Mouse (Mus musculus): ENCODE measurements around the gene Rev3l. TPM values are rescaled to one million over a fixed set of nuclear protein-coding genes. Genes with fewer than 3 reads are reported as not detected.

Gene Rev3l
- polyA plus RNA-seq (2016; fragmentation: Nextera tagmentation; extraction: Ambion mirVana): 4.6 and 5.2 TPM in 2 replicates

GRCm38 (mm10) chr10:39731736-39732265 is at the start of gene Rev3l:
Gene Rev3l, plus strand, starts transcription at chr10:39732118.
- ATAC-seq: peak; percentile 71

DNA sequence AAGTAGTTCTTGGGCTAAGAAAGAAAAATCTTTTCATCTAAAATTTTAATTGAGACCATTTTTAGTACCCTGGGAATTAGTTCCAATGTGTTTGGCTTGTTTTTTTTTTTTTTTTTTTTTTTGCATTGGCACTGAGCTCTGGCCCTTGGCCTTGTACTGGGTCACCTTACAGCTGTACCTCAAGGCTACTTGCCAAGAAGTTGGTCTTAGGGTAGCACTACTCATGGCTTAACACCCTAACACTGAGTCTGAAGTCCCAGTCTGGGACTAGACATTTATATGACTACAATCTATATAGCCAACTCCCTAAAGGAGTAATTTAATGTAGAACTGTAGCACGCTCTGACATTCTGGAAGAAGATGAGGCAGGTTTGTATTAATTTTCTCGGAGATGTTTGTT is 49.4 kb upstream of the Rev3l start:
- H3K9me3 ChIP-seq (replicated peaks): no peaks in the 10 kb centered on the region
- H3K27me3 ChIP-seq (replicated peaks): no peaks in the 10 kb centered on the region
- H3K9ac ChIP-seq: no peak overlapping the region
- H3K36me3 ChIP-seq: no peaks in the 10 kb centered on the region
- H3K4me2 ChIP-seq: no peak overlapping the region
- 54% methylated on average over 2 of the region's 2 CpGs for WGBS (ENCODE audit: insufficient replicate concordance)
- no peaks in the 10 kb centered on the region for H3K4me1 ChIP-seq
- no peak overlapping the region for H3K27ac ChIP-seq
- no peak overlapping the region for H3K4me3 ChIP-seq
- ATAC-seq: no peak

More at GRCm38 (mm10) chr10:39731736-39732265, at the start of gene Rev3l:
- Histone ChIP-seq H3K36me3 (no peaks in the 10 kb centered on the region), H3K27me3 (replicated peaks) (no peaks in the 10 kb centered on the region), H3K27ac (peak within 1 kb of the TSS; percentile 96), H3K4me3 (peak within 1 kb of the TSS; percentile 94), H3K4me1 (peaks cover 26% of the 10 kb centered on the region), H3K9me3 (replicated peaks) (no peaks in the 10 kb centered on the region), H3K9ac (peak within 1 kb of the TSS; percentile 97), H3K4me2 (peak within 1 kb of the TSS; percentile 97)
- under 1% methylated on average over 41 of the region's 64 CpGs for WGBS (ENCODE audit: insufficient replicate concordance)

GRCm38 (mm10) chr10:39683481-39683880 is 48.4 kb upstream of the Rev3l start:
- Histone ChIP-seq H3K9me3 (replicated peaks) (no peaks in the 10 kb centered on the region), H3K27me3 (replicated peaks) (no peaks in the 10 kb centered on the region), H3K36me3 (no peaks in the 10 kb centered on the region), H3K27ac (no peak overlapping the region), H3K4me1 (no peaks in the 10 kb centered on the region), H3K4me3 (no peak overlapping the region), H3K4me2 (no peak overlapping the region), H3K9ac (no peak overlapping the region)
- WGBS (ENCODE audit: insufficient replicate concordance): 62% methylated on average over 2 of the region's 2 CpGs
- ATAC-seq: no peak

GRCm38 (mm10) chr10:39686811-39687210 is 45.1 kb upstream of the Rev3l start:
- Histone ChIP-seq H3K4me3 (no peak overlapping the region), H3K27ac (no peak overlapping the region), H3K4me1 (no peaks in the 10 kb centered on the region), H3K9ac (no peak overlapping the region), H3K36me3 (no peaks in the 10 kb centered on the region), H3K9me3 (replicated peaks) (no peaks in the 10 kb centered on the region), H3K4me2 (no peak overlapping the region), H3K27me3 (replicated peaks) (no peaks in the 10 kb centered on the region)
- ATAC-seq: no peak
- 68% methylated on average over 4 of the region's 4 CpGs for WGBS (ENCODE audit: insufficient replicate concordance)

DNA sequence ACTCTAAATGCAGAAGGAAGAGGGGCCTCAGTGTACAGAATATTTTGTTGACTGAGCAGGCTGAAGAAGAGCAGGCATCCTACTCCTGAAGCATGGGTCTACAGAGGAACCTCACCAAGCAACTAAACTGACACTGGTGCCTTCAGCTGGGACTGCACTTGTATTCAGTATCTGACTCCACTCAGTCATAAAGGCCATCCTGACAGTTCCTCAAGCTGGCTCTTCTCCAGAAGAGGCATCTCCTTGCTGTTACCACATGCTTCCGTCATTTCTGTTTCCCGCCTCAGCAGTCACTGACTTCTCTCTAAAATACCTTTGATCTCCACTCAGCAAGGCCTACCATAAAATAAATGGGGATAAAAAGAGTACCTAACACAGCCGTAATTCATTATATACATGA is 44.1 kb upstream of the Rev3l start:
- Histone ChIP-seq H3K4me2 (no peak overlapping the region), H3K4me1 (no peaks in the 10 kb centered on the region), H3K27ac (no peak overlapping the region), H3K36me3 (no peaks in the 10 kb centered on the region), H3K27me3 (replicated peaks) (no peaks in the 10 kb centered on the region), H3K4me3 (no peak overlapping the region), H3K9me3 (replicated peaks) (no peaks in the 10 kb centered on the region), H3K9ac (no peak overlapping the region)
- 70% methylated on average over 3 of the region's 3 CpGs for WGBS (ENCODE audit: insufficient replicate concordance)
- no peak for ATAC-seq

- Histone ChIP-seq H3K9ac (no peak overlapping the region), H3K27ac (no peak overlapping the region), H3K36me3 (no peaks in the 10 kb centered on the region), H3K9me3 (replicated peaks) (no peaks in the 10 kb centered on the region), H3K27me3 (replicated peaks) (no peaks in the 10 kb centered on the region), H3K4me2 (no peak overlapping the region), H3K4me3 (no peak overlapping the region), H3K4me1 (no peaks in the 10 kb centered on the region)
- WGBS (ENCODE audit: insufficient replicate concordance): 68% methylated on average over 11 of the region's 11 CpGs
- ATAC-seq: no peak
These were observed 40.4 kb upstream of the Rev3l start for GRCm38 (mm10) chr10:39691351-39692064.

DNA sequence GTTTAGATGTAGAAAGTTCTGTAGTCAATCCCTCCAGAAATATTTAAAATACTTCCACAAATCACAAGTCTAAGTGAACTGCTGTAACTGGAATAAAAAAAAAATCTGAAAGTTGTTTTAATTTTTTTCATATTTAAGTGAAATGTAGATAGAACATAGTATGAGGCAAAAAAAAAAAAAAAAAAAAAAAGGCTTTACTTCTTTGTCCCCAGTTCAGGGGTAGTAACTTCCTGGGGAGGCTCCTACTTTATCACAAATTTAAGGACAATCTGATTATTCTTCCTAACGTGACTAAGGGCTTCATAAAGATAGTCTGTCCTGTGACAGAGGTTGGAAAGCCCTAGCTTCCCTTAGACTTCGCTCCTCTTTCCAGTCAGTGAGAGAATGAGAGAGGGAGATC is 39.8 kb upstream of the Rev3l start:
- Histone ChIP-seq H3K27ac (no peak overlapping the region), H3K4me2 (no peak overlapping the region), H3K9me3 (replicated peaks) (no peaks in the 10 kb centered on the region), H3K36me3 (no peaks in the 10 kb centered on the region), H3K9ac (no peak overlapping the region), H3K4me3 (no peak overlapping the region), H3K4me1 (no peaks in the 10 kb centered on the region), H3K27me3 (replicated peaks) (no peaks in the 10 kb centered on the region)
- ATAC-seq: no peak
- 40% methylated on average over 2 of the region's 2 CpGs for WGBS (ENCODE audit: insufficient replicate concordance)

GRCm38 (mm10) chr10:39707717-39708510 is 24.0 kb upstream of the Rev3l start:
- Histone ChIP-seq H3K9ac (no peak overlapping the region), H3K4me1 (no peaks in the 10 kb centered on the region), H3K36me3 (no peaks in the 10 kb centered on the region), H3K27me3 (replicated peaks) (no peaks in the 10 kb centered on the region), H3K9me3 (replicated peaks) (no peaks in the 10 kb centered on the region), H3K4me3 (no peak overlapping the region), H3K27ac (no peak overlapping the region), H3K4me2 (no peak overlapping the region)
- no peak for ATAC-seq
- 70% methylated on average over 2 of the region's 2 CpGs for WGBS (ENCODE audit: insufficient replicate concordance)

- Histone ChIP-seq H3K27me3 (replicated peaks) (no peaks in the 10 kb centered on the region), H3K27ac (no peak overlapping the region), H3K4me3 (no peak overlapping the region), H3K9me3 (replicated peaks) (no peaks in the 10 kb centered on the region), H3K4me2 (no peak overlapping the region), H3K36me3 (no peaks in the 10 kb centered on the region), H3K4me1 (no peaks in the 10 kb centered on the region), H3K9ac (no peak overlapping the region)
- WGBS (ENCODE audit: insufficient replicate concordance): 77% methylated on average over 5 of the region's 5 CpGs
- ATAC-seq: no peak
These were observed 15.0 kb upstream of the Rev3l start for GRCm38 (mm10) chr10:39716936-39717335.

GRCm38 (mm10) chr10:39730976-39731735 is 762 bp upstream of the Rev3l start:
- peak overlapping the region; percentile 96 for H3K27ac ChIP-seq
- ATAC-seq: peak; percentile 94
- under 1% methylated on average over 34 of the region's 66 CpGs for WGBS (ENCODE audit: insufficient replicate concordance)
- H3K27me3 ChIP-seq (replicated peaks): no peaks in the 10 kb centered on the region
- H3K4me2 ChIP-seq: peak overlapping the region; percentile 97
- no peaks in the 10 kb centered on the region for H3K9me3 ChIP-seq (replicated peaks)
- peak overlapping the region; percentile 97 for H3K9ac ChIP-seq
- peaks cover 27% of the 10 kb centered on the region for H3K4me1 ChIP-seq
- no peaks in the 10 kb centered on the region for H3K36me3 ChIP-seq
- H3K4me3 ChIP-seq: peak overlapping the region; percentile 94

DNA sequence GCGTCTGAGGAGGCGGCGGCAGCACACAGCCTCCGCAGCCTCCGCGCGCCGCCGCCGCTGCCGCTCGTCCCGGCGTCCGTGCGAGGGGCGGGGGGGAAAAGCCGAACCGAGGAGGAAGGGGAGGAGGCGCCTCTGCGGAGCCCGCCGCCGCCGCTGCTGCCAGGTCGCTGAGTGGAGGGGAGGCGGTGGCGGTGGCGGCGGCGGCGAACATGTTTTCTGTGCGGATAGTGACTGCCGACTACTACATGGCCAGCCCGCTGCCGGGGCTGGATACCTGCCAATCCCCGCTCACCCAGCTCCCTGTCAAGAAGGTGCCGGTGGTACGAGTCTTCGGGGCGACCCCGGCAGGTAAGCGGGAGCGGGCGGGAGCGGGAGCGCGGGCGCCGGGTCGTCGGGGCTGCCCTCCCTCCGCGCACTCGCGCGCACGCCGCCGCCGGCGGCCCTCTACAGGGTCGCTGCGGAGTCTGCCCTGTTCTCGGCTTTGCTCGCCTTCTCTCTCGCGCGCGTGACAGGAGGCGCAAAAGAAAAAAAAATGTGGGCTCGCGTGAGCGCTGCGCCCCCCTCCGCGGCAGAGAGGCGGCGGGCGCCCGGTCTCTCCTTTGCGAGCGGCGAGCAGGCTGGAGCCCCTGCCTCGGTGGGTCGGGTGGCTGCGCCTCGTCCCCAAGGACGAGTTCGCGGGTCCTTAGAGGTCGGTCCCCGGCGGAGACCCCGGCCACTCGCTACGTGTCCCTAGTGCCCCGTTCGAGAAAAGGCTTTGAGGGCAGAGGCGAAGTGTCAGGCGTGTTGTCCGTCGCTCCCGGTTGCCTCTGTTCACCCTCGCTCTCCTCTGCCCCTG is 565 bp downstream of the Rev3l start:
- peak overlapping the region; percentile 96 for H3K27ac ChIP-seq
- ATAC-seq: peak; percentile 46
- under 1% methylated on average over 91 of the region's 105 CpGs for WGBS (ENCODE audit: insufficient replicate concordance)

More for the DNA sequence above, 565 bp downstream of the Rev3l start:
- H3K36me3 ChIP-seq: no peaks in the 10 kb centered on the region
- peak overlapping the region; percentile 97 for H3K4me2 ChIP-seq
- H3K9me3 ChIP-seq (replicated peaks): no peaks in the 10 kb centered on the region
- peaks cover 22% of the 10 kb centered on the region for H3K4me1 ChIP-seq
- H3K27me3 ChIP-seq (replicated peaks): no peaks in the 10 kb centered on the region
- H3K9ac ChIP-seq: peak overlapping the region; percentile 97
- peak overlapping the region; percentile 94 for H3K4me3 ChIP-seq

Measured in liver, embryonic 12.5 days (tissue).